Mouse (Mus musculus): ENCODE data around the gene Olfr740.

GRCm38 (mm10) chr14:50472438-50472837 is 27.1 kb downstream of the Olfr740 start, which contains the start of gene Olfr741:
- TF ChIP-seq CTCF (IDR thresholded peaks at IDR 0.05) (no peak), EP300 (IDR thresholded peaks at IDR 0.05) (no peak)
